Mouse (Mus musculus) adrenal gland, adult 18-20 months (tissue): Measurements from ENCODE around the gene Sdhaf3. TPM values are rescaled to one million over a fixed set of nuclear protein-coding genes. Genes with fewer than 3 reads are reported as not detected.

ENCODE experiments used
- DNase-seq, 2 experiments: peaks; one replicate each; pipeline ENCODE4 v3.0.0; 2021 to 2022; ENCODE audit warnings: low spot score in 2 of 2
- total RNA-seq, 2 experiments: library from RNA; stranded (reverse); gene quantifications; 1 replicate in 1 of 2; 2 replicates in 1 of 2; pipeline ENCODE4 v1.2.3; 2021

Sdhaf3 gene
- total RNA-seq, 2 experiments from 2014 or later, result 5.2 to 6.9 TPM

DNA sequence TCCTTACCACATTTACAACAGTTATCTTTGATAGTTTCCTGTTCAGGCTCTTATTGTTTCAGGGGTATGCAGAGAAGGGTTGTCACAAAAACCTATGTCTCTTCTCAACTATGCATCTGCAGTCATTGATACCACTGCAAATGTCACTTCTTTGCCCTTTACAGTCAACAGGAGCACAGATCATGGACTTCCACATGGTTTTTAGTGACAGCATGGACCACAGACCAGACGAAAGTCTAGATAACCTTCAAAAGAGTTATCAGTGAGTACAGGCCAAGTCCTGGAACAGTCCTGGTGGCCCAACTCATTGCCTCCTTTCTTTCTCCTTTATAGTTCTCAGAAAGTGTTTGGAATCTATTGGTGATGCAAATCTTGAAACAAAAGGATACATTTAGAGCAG is 86.1 kb downstream of the Sdhaf3 start:
- no peak for DNase-seq

DNA sequence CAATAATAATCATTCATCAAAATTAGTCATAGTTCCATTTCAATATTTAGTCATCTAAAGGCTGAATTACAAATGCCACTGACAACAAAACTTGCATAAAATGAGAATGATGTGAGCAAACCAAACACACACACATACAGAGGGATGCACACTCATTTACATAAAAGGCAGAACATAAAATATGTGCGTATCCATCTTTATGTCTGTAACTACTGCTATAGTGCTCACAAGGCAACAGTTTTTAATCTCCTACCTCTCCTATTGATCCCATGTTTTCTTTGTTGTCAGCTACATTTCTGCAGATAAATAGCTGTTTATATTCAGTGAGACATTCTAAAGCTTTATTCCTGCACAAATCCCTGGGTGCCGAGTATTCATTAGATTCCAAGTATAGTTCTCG is 107.0 kb downstream of the Sdhaf3 start:
- no peak for DNase-seq

DNA sequence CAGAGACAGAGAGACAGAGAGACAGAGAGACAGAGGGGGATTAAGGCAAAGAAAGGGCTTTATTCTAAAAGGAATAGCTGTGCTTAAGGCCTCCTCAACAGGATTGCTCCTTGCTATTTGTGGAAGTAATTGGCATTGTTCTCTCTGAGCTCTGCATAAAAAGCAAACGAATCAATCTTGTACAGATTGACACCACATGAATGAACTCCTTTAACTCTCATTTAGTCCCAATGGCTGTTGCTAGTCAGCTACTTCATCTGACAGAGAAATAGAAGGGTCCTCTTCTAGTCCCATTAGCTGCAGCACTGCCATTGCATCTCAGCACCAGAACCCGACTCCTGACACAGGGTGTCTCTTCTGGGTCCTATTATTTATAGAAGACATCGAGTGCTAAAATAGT is 113.0 kb downstream of the Sdhaf3 start:
- DNase-seq, result no peak

DNA sequence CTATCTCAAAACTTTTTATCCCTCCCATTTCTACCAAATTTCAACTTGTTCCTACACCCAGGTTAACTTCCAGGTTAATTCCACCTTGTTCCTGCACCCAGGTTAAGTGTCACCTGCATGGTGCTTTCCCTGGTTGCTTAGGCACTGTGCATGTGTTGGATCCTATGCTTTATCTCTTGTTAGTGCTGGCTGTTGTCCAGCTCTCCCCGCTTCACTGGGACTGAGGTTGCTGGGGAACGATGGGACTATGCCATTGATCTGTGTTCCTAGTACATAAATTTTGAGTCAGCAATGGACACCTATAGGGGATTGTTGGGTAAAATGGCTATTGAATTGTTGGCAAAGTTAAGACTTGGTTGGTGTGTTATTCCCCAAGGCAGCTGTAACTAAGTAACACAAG is 113.7 kb downstream of the Sdhaf3 start:
- no peak for DNase-seq

DNA sequence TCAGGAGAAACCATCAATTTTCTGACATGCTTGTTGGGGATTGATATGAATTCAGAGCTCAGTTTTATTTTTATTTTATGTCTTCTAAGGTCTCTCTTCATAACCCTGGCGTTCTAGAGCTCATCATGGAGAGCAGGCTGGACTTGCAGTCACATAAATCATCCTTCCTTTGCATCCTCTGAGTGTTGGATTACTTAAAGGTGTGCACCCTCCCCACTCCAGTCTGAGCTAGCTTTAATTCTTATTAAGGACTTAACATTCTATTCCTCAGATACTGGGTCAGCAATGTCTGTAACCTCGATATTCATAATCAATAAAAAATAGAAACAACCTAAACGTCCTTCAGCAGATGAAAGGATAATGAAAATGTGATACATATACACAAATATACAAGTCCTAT is 126.2 kb downstream of the Sdhaf3 start:
- DNase-seq, result no peak

DNA sequence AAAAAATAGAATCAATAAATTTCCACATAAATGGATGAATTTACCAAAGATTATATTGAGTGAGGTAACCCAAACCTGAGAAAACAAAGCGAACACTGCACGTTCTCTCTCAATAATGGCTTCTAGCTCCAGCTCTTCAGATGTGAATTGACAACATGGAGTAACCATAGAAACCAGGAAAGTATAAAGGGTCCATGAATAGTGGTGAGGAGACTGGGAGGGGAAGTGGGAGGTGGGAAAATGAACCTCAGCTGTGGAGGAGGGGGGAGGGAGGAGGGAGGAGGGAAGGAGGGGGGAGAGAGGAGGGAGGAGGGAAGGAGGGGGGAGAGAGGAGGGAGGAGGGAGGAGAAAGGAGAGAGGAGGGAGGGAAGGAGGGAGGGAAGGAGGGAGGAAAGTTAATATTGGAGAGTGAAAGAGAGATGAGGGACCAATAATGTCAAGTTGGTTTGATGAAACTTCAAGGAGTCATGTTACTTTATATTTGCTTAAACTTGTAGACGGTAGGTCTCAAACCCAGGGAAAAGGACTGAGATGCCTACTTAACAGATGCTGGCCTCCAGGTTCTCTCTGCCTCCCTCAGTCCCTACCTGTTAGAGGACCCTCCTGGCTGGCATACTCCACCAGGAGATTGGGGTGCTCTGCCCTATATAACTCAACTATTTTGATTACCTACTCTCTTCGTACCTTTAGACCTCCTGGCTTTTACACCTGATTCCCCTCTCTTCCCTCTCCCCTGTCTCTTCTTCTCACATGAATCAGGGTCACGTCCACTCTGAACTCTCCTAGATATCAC is 126.9 kb downstream of the Sdhaf3 start:
- no peak for DNase-seq

DNA sequence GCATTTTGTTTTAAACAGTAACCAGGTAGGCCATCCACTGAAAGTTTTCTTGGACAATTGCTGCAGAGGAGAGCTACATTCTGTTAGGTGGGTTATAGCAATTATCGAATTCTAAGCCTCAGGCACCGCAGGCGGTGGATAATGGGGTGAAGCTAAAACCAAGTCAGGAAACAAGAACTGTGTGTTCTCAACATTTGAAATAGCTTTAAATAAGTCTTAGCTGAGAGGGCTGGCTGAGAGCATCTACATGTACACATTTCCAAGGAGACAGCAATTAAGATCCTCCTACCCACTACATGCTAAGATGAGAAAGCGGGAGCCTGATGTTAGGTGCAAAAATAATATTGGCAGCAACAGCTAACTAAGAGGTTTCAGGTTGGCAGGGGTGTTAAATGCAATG is 127.9 kb downstream of the Sdhaf3 start:
- no peak for DNase-seq

DNA sequence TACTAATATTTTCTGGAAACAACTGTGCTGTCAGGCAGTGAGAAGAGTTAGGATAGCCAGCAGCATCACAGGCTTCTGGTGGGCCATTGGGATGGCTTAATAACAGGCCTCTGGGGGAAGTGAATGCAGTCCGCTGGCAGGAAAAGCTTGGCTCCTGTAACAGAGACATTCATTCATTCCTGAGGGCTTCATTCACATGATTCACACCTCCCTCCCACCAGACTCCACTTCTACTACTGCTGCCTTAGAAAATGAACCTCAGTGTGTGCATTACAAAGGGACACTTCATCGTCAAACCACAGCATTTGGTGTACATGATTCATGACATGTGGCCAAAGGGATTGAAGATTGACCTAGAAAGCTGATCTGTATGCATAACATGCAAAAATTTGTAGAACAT is 128.6 kb downstream of the Sdhaf3 start:
- no peak for DNase-seq

DNA sequence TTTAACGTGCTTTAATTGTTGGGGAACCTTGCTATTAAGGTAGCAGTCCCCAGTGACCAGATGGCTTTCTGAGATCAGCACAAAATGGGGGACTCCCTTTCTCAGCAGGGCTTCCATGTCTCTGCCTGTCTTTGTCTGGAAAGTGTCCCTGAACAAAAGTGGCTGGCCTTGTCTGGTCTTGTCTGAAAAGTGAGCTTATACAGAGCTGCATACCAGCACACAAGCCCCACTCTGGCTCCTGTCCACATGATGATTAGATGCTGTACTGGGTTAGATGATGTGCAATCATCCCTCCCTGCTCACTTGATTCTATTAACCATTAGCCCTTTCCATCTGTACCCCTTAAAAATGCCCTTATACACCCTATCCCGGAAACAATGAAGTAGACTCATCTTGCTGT is 129.7 kb downstream of the Sdhaf3 start:
- no peak for DNase-seq

DNA sequence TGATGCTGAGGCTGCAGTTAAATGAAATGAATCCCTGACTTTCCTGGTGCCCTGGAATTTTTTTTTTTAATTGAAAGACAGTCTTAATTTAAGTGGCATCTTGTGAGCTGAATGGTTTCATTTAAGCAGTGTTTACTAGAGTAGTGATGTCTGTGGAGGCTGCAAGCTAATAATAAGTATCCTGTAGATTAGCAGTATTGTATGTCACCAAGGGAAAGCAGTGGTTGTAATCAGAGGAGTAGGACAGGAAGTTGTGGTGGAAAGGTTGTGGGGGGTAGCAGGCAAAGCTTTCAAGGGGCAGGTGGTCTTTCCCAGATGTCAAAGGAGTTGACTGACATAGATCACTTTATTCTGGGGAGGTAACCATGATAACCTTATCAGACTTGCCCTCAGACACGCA is 136.3 kb downstream of the Sdhaf3 start:
- DNase-seq, result no peak

Other genes starting within 250 kb of the Sdhaf3 start
- not detected for gene Dlx6, start 92.7 kb upstream of the Sdhaf3 start, total RNA-seq
- under 1 TPM in 1 of 2 experiments, not detected in 1; 0.40 TPM for gene Dlx5, start 73.9 kb upstream of the Sdhaf3 start, total RNA-seq